Mouse (Mus musculus) lung, postnatal 0 days (tissue): ENCODE data around the gene Samsn1.

Experiments used
- CTCF ChIP-seq: IDR thresholded peaks from 2 replicates; pipeline ENCODE4 v1.5.1; 2016; ENCODE audit warnings: antibody characterized with exemption, mild to moderate bottlenecking
- EP300 ChIP-seq: IDR thresholded peaks from 2 replicates; pipeline ENCODE4 v1.6.1; 2016; ENCODE audit warnings: antibody characterized with exemption, mild to moderate bottlenecking, control low read depth

DNA sequence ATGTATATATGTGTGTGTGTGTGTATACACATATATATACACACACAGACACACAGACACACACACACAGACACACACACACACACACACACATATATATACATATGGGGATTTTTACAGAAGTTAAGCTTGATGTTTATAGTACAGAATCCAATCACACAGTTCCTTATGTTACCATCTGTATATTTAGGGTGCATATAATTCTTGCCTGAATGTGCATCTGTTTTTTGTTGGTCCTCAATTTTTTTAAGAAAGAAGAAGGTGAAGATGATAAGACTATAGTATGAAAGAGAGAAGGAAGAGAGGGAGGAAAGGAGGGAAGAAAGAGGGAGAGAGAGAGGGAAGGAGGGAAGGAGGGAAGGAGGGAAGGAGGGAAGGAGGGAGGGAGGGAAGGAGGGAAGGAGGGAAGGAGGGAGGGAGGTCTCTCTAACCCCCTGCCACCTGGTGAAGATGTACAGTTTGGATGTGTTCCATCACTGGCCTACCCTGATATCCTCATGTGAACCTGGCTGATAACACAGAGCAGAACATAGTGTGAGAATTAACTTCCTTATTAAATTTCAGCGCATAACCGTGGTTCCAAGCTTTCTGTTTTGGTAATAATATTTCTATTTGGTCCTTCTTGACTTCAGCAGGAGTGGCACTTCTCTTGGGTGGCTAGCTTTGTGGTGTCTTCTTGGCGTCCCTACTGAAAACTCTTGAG, 19.1 kb downstream of the Samsn1 start:
- TF ChIP-seq CTCF (no peak), EP300 (no peak)
